Comparison of ENCODE assay signal across 9 mouse cellular contexts in genomic region chr9:47368015-47368901, GRCm38 (mm10).
DNase-seq lines count a peak whose midpoint lies in the region; ATAC-seq and TF ChIP-seq lines count a peak whose summit lies in the region.
"Had no signal": no experiment of that assay in that cellular context is flagged by ENCODE, and none has a peak within 500 bp of the region (broad histone marks: within the 10 kb centered on the region; RNA-seq: fewer than 3 reads in every experiment).

No protein-coding gene starts in this region.

- intact Hi-C loops in heart, postnatal 25 days (cut with DNase I): no loop called here

- H3K27ac ChIP-seq in heart, embryonic 14.5 days (replicated peaks in 1 of 2; ENCODE audit: control insufficient read depth in 1 of 2, insufficient read depth in 1 of 2, low read depth in 2 of 2, low read length in 2 of 2): no peak overlapping the region
- peak overlapping the region; percentile 71 for H3K27ac ChIP-seq in forebrain, embryonic 16.5 days (ENCODE audit: low read length)
- no peak overlapping the region for H3K27ac ChIP-seq in midbrain, embryonic 11.5 days (ENCODE audit: low read depth, low read length)

- no peaks in the 10 kb centered on the region for H3K9me3 ChIP-seq in heart, embryonic 14.5 days (ENCODE audit: control insufficient read depth, low read length)
- no peaks in the 10 kb centered on the region for H3K9me3 ChIP-seq in forebrain, embryonic 16.5 days (ENCODE audit: control insufficient read depth, low read length)
- no peaks in the 10 kb centered on the region for H3K9me3 ChIP-seq in midbrain, embryonic 11.5 days (ENCODE audit: control insufficient read depth, low read length)

- TF ChIP-seq CTCF in brain, embryonic 14.5 days (IDR thresholded peaks at IDR 0.05; ENCODE audit: borderline replicate concordance, extremely low read depth, insufficient read depth, insufficient read length): no peak

- no peak for DNase-seq in heart, postnatal 25 days (ENCODE audit: low spot score)
- peak; percentile 73 for DNase-seq in brain, embryonic 14.5 days (ENCODE audit: low read depth)
- DNase-seq in midbrain, embryonic 11.5 days (ENCODE audit: low spot score, missing footprints): peak; percentile 89
- no peak for DNase-seq in urinary bladder, adult 18-20 months (ENCODE audit: low spot score in 2 of 2)
- no peak for DNase-seq in heart, adult 18-20 months

- no peaks in the 10 kb centered on the region for H3K36me3 ChIP-seq in heart, embryonic 14.5 days (ENCODE audit: control insufficient read depth, insufficient read depth, low read length)
- no peaks in the 10 kb centered on the region for H3K36me3 ChIP-seq in forebrain, embryonic 16.5 days (ENCODE audit: control insufficient read depth, insufficient read depth)
- H3K36me3 ChIP-seq in midbrain, embryonic 11.5 days (ENCODE audit: control insufficient read depth, insufficient read depth, low read length): no peaks in the 10 kb centered on the region

- ATAC-seq in heart, embryonic 14.5 days (ENCODE audit: insufficient number of reproducible peaks, insufficient read depth, low FRiP score, low read depth): no peak; the same call in 1 of the 2 replicates
- ATAC-seq in forebrain, embryonic 16.5 days: peak; percentile 69
- no peak; the same call in 1 of the 2 replicates for ATAC-seq in midbrain, embryonic 11.5 days (ENCODE audit: low FRiP score)
- ATAC-seq in inflammation-experienced regulatory T-cells, adult 6 months: no peak

- H3K27me3 ChIP-seq in heart, embryonic 14.5 days (ENCODE audit: control insufficient read depth, insufficient read depth, low read length): peaks cover 68% of the 10 kb centered on the region
- no peaks in the 10 kb centered on the region for H3K27me3 ChIP-seq in forebrain, embryonic 16.5 days (replicated peaks; ENCODE audit: control insufficient read depth, insufficient read depth, low read length)
- H3K27me3 ChIP-seq in midbrain, embryonic 11.5 days (ENCODE audit: control insufficient read depth, insufficient read depth, low read length): peaks cover 28% of the 10 kb centered on the region
- H3K27me3 ChIP-seq: CH12.LX had no signal

- no peak for TF ChIP-seq POLR2A in brain, embryonic 14.5 days (IDR thresholded peaks at IDR 0.05; ENCODE audit: borderline replicate concordance, extremely low read depth, insufficient read depth, insufficient read length, poor library complexity, severe bottlenecking)

- 4% methylated on average over 30 of the region's 31 CpGs for WGBS in heart, embryonic 14.5 days
- WGBS in forebrain, embryonic 16.5 days: 4% methylated on average over 29 of the region's 31 CpGs
- 4% methylated on average over 31 of the region's 31 CpGs for WGBS in midbrain, embryonic 11.5 days

- peaks cover 6 to 7% of the 10 kb centered on the region in 2 experiments for H3K4me1 ChIP-seq in heart, embryonic 14.5 days (ENCODE audit: control insufficient read depth in 2 of 2, insufficient read depth in 2 of 2, low read length in 2 of 2)
- peaks cover 25% of the 10 kb centered on the region for H3K4me1 ChIP-seq in forebrain, embryonic 16.5 days (replicated peaks; ENCODE audit: control insufficient read depth, insufficient read depth, low read length)
- peaks cover 13% of the 10 kb centered on the region for H3K4me1 ChIP-seq in midbrain, embryonic 11.5 days (ENCODE audit: control insufficient read depth, insufficient read depth, low read length)

- H3K4me2 ChIP-seq in heart, embryonic 14.5 days (ENCODE audit: low read length): peak overlapping the region; percentile 70
- peak overlapping the region; percentile 78 for H3K4me2 ChIP-seq in forebrain, embryonic 16.5 days (ENCODE audit: low read length)
- H3K4me2 ChIP-seq in midbrain, embryonic 11.5 days: peak overlapping the region; percentile 54

- H3K4me3 ChIP-seq in heart, embryonic 14.5 days (ENCODE audit: control insufficient read depth in 1 of 2, insufficient read depth in 1 of 2, low read depth in 1 of 2, low read length in 2 of 2): peak overlapping the region; percentile 17 to 26; a peak in 3 of 4 replicates
- H3K4me3 ChIP-seq in forebrain, embryonic 16.5 days (replicated peaks; ENCODE audit: low read length): peak overlapping the region; percentile 37
- peak overlapping the region; percentile 27 for H3K4me3 ChIP-seq in midbrain, embryonic 11.5 days (ENCODE audit: low read depth, low read length)

- H3K9ac ChIP-seq in heart, embryonic 14.5 days (ENCODE audit: low read length): peak overlapping the region; percentile 25; the same call in 1 of the 2 replicates
- H3K9ac ChIP-seq in forebrain, embryonic 16.5 days (replicated peaks; ENCODE audit: low read depth, low read length): peak overlapping the region; percentile 49
- peak overlapping the region; percentile 33 for H3K9ac ChIP-seq in midbrain, embryonic 11.5 days (ENCODE audit: low read length)

Comparison
In these comparisons a context has a peak if more than half of its experiments do, and no peak if none do; other contexts are left out.
1. DNase-seq: peak in brain, embryonic 14.5 days (single experiment) and midbrain, embryonic 11.5 days (single experiment); none in heart, postnatal 25 days (single experiment), urinary bladder, adult 18-20 months (0 of 2) and heart, adult 18-20 months (0 of 2).
2. Peak in every context shown above with its lines, with median percentiles within 50 percentile points of each other: H3K4me2 ChIP-seq, H3K4me3 ChIP-seq and H3K9ac ChIP-seq.